Mouse (Mus musculus): ENCODE data around the gene Pip5k1b.

Pip5k1b gene

GRCm38 (mm10) chr19:24330366-24330765 is 225.3 kb downstream of the Pip5k1b start:
- DNase-seq, result no peak

- DNase-seq, result no peak
These were observed 227.8 kb downstream of the Pip5k1b start for GRCm38 (mm10) chr19:24327921-24328320.

DNA sequence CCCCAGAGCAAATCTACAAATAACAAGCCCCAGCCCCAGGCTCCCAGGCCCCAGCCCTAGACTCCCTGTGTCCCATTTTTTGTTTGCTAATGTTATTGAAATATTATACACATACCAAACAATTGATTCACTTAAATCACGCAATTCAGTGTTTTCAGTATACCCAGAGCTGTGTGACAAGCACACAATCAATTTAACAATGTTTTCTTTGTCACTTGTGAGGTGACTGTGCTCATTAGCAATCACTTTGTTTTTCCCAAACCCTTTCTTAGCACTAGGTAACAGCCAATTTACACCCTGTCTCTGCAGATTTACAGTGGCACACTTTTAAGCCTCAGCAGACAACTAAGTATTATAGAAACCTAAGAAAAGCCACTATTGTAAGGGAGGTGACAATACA is 228.7 kb downstream of the Pip5k1b start:
- DNase-seq, result no peak

GRCm38 (mm10) chr19:24325692-24326091 is 230.0 kb downstream of the Pip5k1b start:
- no peak for DNase-seq

DNA sequence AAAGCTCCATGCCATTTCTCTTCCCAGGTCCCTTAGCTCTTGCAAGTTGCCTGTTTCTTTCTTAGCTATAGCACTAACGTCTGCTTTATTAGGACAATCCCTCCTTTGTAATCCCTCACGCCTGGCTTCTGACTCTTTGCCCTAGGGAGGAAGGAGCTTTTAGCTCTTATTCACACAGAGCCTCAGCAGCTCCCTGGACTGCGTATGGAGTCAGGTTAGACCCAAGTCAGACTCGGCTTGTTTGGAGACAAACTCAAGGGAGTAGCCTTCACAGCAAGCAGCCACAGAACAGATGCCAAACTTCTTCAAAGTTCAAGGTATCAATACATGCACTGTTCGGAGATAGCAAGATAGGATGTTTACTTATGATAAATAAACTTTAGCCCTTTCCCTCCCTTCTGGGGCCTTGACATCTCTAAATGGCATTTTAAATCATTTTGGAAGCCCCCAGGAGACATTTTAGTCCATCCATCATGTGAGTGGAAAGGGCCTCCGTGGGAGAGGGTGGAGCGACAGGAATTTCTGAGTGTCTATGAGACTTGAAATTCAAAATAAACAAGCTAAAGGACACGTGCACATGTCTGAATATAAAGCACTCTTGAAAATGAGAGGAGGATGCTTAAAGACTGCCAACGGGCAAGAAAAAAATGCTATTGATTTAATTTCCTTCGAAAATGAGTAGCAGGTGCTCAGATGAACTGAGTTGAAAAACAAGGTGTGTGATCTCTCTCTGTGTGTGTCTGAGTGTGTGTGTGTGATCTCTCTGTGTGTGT is 231.6 kb downstream of the Pip5k1b start:
- DNase-seq, result no peak

DNA sequence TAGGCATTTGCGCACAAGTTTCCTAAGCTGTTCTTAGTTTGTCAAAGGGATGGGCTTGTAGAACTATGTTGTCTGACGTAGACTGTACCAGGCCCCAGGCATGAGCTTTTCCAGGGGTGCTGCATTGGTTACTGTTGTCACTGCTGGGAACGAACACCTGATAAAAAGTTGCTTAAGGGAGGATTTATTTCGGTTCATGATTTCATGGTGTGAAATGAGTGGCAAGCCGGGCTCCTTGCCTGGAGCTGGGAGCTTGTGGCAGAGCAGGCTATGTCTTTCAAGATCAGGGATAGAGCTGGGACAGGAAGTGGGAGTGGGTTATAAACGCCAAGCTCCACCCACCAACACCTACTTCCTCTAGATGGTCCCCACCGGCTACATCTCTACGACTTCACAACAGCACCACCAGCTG is 233.8 kb downstream of the Pip5k1b start:
- no peak for DNase-seq

GRCm38 (mm10) chr19:24321211-24321899 is 234.3 kb downstream of the Pip5k1b start:
- DNase-seq, result no peak

DNA sequence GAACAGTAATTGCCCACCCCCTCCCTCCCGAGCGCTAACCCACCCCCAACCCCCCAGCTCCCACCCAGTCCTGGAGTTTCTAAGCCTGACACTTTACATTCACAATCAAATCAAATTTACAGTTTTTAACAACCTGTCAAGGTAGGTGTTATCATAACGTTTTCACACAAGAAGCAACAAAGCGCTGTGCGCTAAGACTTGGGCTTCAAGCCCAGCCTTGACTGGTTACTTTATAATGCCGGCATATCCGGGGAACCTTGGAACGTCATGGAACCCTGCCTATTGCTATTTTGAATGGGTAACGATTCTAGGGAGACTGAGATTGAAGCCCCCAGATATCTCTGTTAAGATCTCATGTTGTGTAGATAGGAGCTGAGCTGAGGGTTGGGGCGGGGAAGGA is 237.5 kb downstream of the Pip5k1b start:
- no peak for DNase-seq

- no peak for DNase-seq
These were observed 237.9 kb downstream of the Pip5k1b start for GRCm38 (mm10) chr19:24317731-24318130.

DNA sequence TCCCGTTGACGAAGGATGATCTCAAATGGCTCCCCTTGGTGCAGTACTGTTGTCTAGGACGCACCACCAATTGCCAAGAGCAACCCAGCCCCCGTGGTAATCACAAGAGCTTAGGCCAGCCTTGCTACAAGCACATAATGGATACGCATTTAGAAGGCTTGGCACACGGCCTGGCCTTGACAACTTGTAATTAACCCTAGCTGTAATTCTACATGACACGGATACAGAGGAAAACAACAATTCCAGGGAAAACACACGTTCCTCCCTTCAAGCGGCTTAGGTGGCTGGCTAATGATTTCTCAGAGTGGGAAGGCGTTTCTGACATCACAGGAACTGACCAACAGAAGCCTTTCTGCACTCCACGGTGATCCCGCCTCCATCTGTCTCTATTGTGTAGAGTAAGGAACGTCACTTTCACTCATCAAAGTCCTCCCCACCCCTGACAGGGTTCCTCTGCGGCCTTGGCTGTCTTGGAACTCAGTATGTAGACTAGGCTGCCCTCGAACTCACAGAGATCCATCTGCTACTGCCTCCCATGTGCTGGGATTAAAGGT is 238.6 kb downstream of the Pip5k1b start:
- DNase-seq, result no peak

- DNase-seq, result no peak
These were observed 239.5 kb downstream of the Pip5k1b start for GRCm38 (mm10) chr19:24316060-24316725.

DNA sequence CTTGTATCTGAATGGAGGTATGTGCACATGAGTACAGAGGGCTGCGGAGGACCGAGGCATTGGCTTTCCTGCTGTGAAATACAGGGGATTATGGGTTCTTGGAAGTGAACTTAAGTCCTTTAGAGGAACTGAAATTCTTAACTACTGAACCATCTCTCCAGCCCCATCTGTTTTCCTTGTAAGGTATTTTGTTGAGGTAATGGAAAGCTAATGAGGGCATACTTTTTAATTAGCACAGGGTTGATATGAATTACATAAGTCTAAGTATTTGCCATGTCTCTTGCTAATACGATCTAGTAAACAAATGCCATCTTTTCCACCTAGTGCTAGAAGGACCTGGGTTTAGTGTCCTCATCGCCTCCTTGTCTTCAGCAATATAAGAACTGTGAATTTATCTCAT is 240.4 kb downstream of the Pip5k1b start:
- no peak for DNase-seq

- peak; percentile 48 to 50 for DNase-seq
These were observed 241.0 kb downstream of the Pip5k1b start for GRCm38 (mm10) chr19:24314676-24315075.

- DNase-seq, result peak; percentile 39 to 54
These were observed 242.9 kb downstream of the Pip5k1b start for GRCm38 (mm10) chr19:24312556-24313342.

DNA sequence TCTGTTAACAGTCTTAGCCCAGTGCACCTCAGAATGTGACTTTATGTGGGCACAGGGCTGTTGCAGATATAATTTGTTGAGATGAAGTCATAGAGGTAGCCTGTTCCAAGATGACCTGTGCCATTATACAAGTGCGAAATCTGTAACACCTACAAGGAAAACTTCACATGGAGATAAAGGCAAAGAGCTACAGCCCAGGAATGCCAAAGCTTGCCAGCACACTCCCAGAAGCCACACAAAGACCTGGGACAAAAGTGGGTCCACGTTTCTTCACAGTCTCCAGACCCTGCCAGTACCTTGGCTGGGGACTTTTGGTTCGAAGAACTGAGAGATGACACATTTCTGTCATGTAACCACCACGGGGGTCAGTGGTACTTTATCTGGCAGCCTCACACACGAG is 243.6 kb downstream of the Pip5k1b start:
- no peak for DNase-seq

- peak in 1 of 2 experiments; percentile 57 for DNase-seq
These were observed 247.4 kb downstream of the Pip5k1b start for GRCm38 (mm10) chr19:24308305-24308705.

DNA sequence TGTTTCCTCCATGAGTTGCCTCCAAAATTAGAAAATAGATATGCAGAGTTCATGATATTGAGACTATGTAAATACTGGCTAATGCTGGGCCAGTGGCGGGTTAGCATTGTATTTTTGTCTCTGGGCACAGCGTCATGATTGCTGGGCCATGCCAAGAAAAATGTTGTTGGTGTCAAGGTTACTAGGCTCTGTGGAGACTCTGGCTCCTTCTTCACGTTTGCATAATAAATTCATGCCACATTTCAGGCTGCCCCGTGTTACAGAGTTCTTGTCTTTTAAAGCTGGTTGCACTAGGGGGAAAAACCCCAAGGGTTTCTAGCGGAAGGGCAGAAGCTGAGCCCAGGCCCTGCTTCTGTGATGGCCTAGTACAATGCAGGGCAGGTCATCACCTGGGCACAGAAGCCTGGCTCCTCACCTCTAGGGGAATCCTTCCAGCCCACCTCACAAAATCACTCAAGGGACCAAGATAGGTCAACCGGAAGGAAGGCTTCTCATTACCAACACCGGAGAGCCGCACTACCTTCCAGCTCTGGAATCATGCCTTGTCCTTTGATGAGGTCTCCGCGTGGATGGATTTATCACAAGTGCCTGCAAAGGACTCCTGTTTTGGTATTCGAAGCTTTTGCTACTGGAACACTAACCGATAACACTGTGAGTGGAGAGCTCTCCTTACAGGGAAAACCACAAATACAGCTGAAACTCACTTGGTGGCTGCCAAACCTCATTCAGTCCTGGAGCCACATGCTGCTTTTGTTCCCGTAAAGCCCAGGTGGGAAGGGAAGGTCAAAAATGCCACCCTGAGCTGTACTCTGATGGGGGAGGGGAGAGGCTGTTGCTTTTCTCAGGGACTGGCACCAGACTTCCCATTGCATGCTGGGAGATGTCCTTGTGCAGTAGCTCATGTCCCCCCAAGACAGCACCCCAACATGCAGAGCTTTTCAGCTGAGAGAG is 248.1 kb downstream of the Pip5k1b start:
- peak in 1 of 2 experiments; percentile 15 for DNase-seq

DNA sequence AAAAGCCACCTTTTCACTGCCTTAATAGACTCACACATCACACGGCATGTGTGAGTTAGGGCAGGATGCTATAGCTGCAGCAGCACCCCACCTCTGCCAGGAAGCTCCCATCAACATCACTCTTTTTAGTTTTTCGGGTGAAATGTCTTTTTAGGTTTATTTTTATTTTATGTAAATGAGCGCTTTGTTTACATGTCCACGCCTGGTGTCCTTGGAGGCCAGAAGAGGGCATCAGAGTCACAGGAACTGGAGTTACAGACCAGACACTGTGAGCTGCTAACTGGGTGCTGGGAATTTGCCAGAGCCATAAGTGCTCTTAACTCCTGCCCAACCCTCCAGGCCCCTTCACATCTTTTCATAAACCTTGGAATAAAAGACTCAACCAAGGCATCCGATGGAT is 249.3 kb downstream of the Pip5k1b start:
- DNase-seq, result no peak

GRCm38 (mm10) chr19:24302198-24302597 is 253.5 kb downstream of the Pip5k1b start:
- no peak for DNase-seq

GRCm38 (mm10) chr19:24301768-24302148 is 253.9 kb downstream of the Pip5k1b start:
- no peak for DNase-seq

GRCm38 (mm10) chr19:24300994-24301767 is 254.5 kb downstream of the Pip5k1b start:
- DNase-seq, result peak; percentile 60 to 62
